Mouse (Mus musculus) E14TG2a.4 (cell line): ENCODE results near the gene Crtc1.

Source experiments
- CTCF ChIP-seq: conservative IDR thresholded peaks from 2 replicates; pipeline ENCODE4 v1.5.1; 2014; ENCODE audit warnings: low read length
- NANOG ChIP-seq: IDR thresholded peaks from 2 replicates; pipeline ENCODE4 v1.6.1; 2014; ENCODE audit warnings: borderline replicate concordance, low read length, mixed read lengths
- POU5F1 ChIP-seq: IDR thresholded peaks from 2 replicates; pipeline ENCODE4 v1.6.1; 2014; ENCODE audit warnings: low read length, borderline replicate concordance

GRCm38 (mm10) chr8:70445988-70446387, 6.6 kb upstream of the Crtc1 start:
- no peak for TF ChIP-seq CTCF
- no peak for TF ChIP-seq POU5F1
- no peak for TF ChIP-seq NANOG
